8 mouse cellular contexts compared by ENCODE assay signal in genomic region chr10:59149956-59150383, GRCm38 (mm10).
DNase-seq lines count a peak whose midpoint lies in the region; ATAC-seq and TF ChIP-seq lines count a peak whose summit lies in the region.

No protein-coding gene starts in this region.

- no peaks in the 10 kb centered on the region for H3K9me3 ChIP-seq in forebrain, embryonic 13.5 days (replicated peaks)
- no peaks in the 10 kb centered on the region for H3K9me3 ChIP-seq in stomach, embryonic 16.5 days (replicated peaks; ENCODE audit: control insufficient read depth, low read length)

- no peaks in the 10 kb centered on the region for H3K36me3 ChIP-seq in forebrain, embryonic 13.5 days (ENCODE audit: poor library complexity, severe bottlenecking)
- no peaks in the 10 kb centered on the region for H3K36me3 ChIP-seq in stomach, embryonic 16.5 days (ENCODE audit: control insufficient read depth, insufficient read depth, low read length)

- no peak overlapping the region for H3K4me3 ChIP-seq in forebrain, embryonic 13.5 days
- H3K4me3 ChIP-seq in stomach, embryonic 16.5 days (replicated peaks; ENCODE audit: low read length), result no peak overlapping the region

- 0 out of 2 replicates have a peak, but pooled peaks cover 4% of the 10 kb centered on the region for H3K4me1 ChIP-seq in forebrain, embryonic 13.5 days
- peaks cover 5% of the 10 kb centered on the region; the same call in 1 of the 2 replicates for H3K4me1 ChIP-seq in stomach, embryonic 16.5 days (ENCODE audit: control insufficient read depth, insufficient read depth, low read length)

- 14% methylated on average over 8 of the region's 8 CpGs for WGBS in forebrain, embryonic 13.5 days
- 20% methylated on average over 8 of the region's 8 CpGs for WGBS in stomach, embryonic 16.5 days

- no peak overlapping the region for H3K9ac ChIP-seq in forebrain, embryonic 13.5 days
- H3K9ac ChIP-seq in stomach, embryonic 16.5 days (ENCODE audit: low read length), result no peak overlapping the region

- no peaks in the 10 kb centered on the region for H3K27me3 ChIP-seq in forebrain, embryonic 13.5 days
- H3K27me3 ChIP-seq in stomach, embryonic 16.5 days (ENCODE audit: control insufficient read depth, insufficient read depth, low read length), result no peaks in the 10 kb centered on the region

- ATAC-seq in forebrain, embryonic 13.5 days, result peak; percentile 81
- ATAC-seq in hematopoietic stem cell, adult 5-6 weeks (replicated peaks in 1 of 2; ENCODE audit: insufficient read depth in 1 of 2, low FRiP score in 2 of 2, low TSS enrichment in 1 of 2, low read depth in 1 of 2, poor library complexity in 2 of 2, severe bottlenecking in 2 of 2), result peak; percentile 89 to 94
- no peak for ATAC-seq in stomach, embryonic 16.5 days (ENCODE audit: insufficient read depth, low FRiP score)

- peak overlapping the region; percentile 30; the same call in 1 of the 2 replicates for H3K4me2 ChIP-seq in forebrain, embryonic 13.5 days
- 0 out of 2 replicates have a peak overlapping the region, but pooled peaks have one; percentile 15 for H3K4me2 ChIP-seq in stomach, embryonic 16.5 days (ENCODE audit: low read depth, low read length)

- DNase-seq in right cerebral cortex, adult 18-20 months, result peak; percentile 46
- no peak for DNase-seq in right cerebral cortex, postnatal 36 days (ENCODE audit: low spot score in 2 of 2)
- peak; percentile 85 for DNase-seq in brain, embryonic 14.5 days (ENCODE audit: low read depth)
- DNase-seq in layer of hippocampus, adult 9-10 months (ENCODE audit: low spot score), result peak; percentile 46
- DNase-seq in mesoderm, embryonic 11.5 days (ENCODE audit: low read depth, low spot score), result peak; percentile 71

- peak; percentile 64; the same call in 1 of the 2 replicates for TF ChIP-seq CTCF in brain, embryonic 14.5 days (IDR thresholded peaks at IDR 0.05; ENCODE audit: borderline replicate concordance, extremely low read depth, insufficient read depth, insufficient read length)

- no peak for TF ChIP-seq POLR2A in brain, embryonic 14.5 days (IDR thresholded peaks at IDR 0.05; ENCODE audit: borderline replicate concordance, extremely low read depth, insufficient read depth, insufficient read length, poor library complexity, severe bottlenecking)

- no peak overlapping the region for H3K27ac ChIP-seq in forebrain, embryonic 13.5 days
- no peak overlapping the region for H3K27ac ChIP-seq in stomach, embryonic 16.5 days (ENCODE audit: low read length)

Comparison
In these comparisons a context has a peak if more than half of its experiments do, and no peak if none do; other contexts are left out.
1. DNase-seq: peak in right cerebral cortex, adult 18-20 months (single experiment), brain, embryonic 14.5 days (single experiment), layer of hippocampus, adult 9-10 months (single experiment) and mesoderm, embryonic 11.5 days (single experiment); none in right cerebral cortex, postnatal 36 days (0 of 2).